Mouse (Mus musculus): ENCODE measurements at regions not wholly inside any gene's neighbourhood (a gene's known extent, or its start where the extent isn't known, plus 50 kb on each side); places are given as distances from the start of the nearest gene placed in this dataset.

DNA sequence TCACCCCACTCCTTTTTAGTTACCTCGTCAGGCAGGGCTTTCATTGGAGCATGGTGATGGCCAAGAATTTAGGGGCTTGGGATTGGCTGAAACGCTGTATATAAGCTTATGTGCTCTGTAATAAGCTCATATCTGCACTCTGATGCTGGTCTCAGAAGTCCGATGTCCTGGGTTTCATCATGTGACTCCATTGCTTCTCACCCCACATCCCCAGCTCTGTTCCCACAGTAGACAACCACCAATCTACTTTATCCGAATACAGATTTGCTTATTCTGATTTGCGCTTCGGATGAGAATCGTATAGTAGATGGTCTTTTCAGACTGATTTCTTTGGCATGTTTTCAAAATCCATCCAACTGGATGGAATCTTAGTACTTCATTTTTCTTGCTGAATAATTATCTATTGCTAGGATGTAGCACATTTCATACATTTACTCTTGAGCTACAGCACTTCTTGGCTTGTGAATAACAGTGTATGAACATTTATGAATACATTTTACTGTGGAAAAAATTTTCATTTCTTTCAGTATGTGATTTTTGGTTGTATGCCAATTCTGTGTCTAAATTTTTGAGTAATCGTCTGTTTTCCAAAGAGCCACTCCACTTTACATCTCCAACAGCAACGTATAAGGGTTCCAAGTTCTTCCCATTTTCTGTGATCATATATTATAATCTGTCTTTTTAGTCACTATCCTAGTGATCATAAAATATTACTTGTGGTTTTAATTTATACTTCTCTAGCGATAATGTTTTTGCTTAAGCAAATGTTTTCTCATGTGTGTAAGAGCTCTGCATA, 185.7 kb downstream of the Hace1 start:
- 61% methylated on average over 10 of the region's 10 CpGs for WGBS
- DNase-seq = no peak
- Histone ChIP-seq H3K4me1 (ENCODE audit: control insufficient read depth, insufficient read depth, low read length) (no peaks in the 10 kb centered on the region), H3K4me3 (replicated peaks; ENCODE audit: insufficient read depth, low read depth, low read length) (no peak overlapping the region), H3K27ac (ENCODE audit: insufficient read depth, low read length) (no peak overlapping the region), H3K27me3 (ENCODE audit: control insufficient read depth, insufficient read depth, low read length) (no peaks in the 10 kb centered on the region)
- no peak for TF ChIP-seq CTCF (IDR thresholded peaks at IDR 0.05; ENCODE audit: borderline replicate concordance, insufficient read depth, low read depth, low read length)
- no peak for TF ChIP-seq POLR2A (IDR thresholded peaks at IDR 0.05; ENCODE audit: borderline replicate concordance, insufficient read depth, low read length)

DNA sequence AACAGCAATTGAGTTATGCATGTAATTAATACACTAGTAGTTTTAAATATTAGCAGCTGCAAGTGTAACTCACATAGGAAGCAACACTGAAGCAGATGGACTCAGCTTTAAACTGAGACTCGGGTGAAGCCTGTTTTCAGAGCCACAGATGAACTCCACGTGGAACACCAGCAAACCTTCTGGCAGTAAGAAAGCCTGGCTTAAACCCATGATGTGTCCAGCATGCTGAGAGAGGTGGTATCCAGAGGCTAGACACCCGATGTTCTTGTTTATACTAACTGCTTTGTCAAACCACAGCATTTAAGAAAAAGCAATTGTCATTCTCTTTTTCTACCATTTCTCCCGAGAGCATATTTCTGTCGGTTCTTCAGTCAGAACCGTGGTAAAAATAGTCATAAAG, 202.1 kb downstream of the Hace1 start:
- no peaks in the 10 kb centered on the region; the same call in 1 of the 2 replicates for H3K27me3 ChIP-seq (ENCODE audit: control insufficient read depth, insufficient read depth, low read length)
- TF ChIP-seq CTCF (IDR thresholded peaks at IDR 0.05; ENCODE audit: borderline replicate concordance, insufficient read depth, low read depth, low read length) (no peak), POLR2A (IDR thresholded peaks at IDR 0.05; ENCODE audit: borderline replicate concordance, insufficient read depth, low read length) (no peak)
- no peak overlapping the region for H3K4me3 ChIP-seq (replicated peaks; ENCODE audit: insufficient read depth, low read depth, low read length)
- H3K4me1 ChIP-seq (ENCODE audit: control insufficient read depth, insufficient read depth, low read length) = no peaks in the 10 kb centered on the region
- 10% methylated on average over 6 of the region's 6 CpGs for WGBS
- no peak overlapping the region for H3K27ac ChIP-seq (ENCODE audit: insufficient read depth, low read length)
- DNase-seq = no peak

DNA sequence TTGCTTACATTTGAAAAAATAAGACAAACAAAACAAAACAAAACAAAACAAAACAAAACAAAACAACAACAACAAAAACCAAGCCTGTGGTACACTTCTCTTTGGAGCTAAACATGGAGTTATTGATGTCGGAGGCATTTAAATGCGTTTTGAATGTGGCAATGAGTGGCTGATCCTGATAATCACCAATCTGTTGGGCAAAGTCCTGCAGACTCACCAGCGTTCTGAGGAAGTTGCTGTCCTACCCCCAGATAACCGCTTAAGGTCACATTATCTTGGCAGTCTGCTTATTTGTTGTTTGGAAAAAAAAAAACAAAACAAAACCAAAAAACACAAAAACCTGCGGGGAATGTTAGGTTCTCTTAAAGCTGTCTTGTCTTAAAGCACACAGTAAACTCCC, 205.4 kb downstream of the Hace1 start:
- no peak for DNase-seq
- H3K27me3 ChIP-seq (ENCODE audit: control insufficient read depth, insufficient read depth, low read length) = no peaks in the 10 kb centered on the region; the same call in 1 of the 2 replicates
- H3K27ac ChIP-seq (ENCODE audit: insufficient read depth, low read length) = no peak overlapping the region
- TF ChIP-seq POLR2A (IDR thresholded peaks at IDR 0.05; ENCODE audit: borderline replicate concordance, insufficient read depth, low read length) (no peak), CTCF (IDR thresholded peaks at IDR 0.05; ENCODE audit: borderline replicate concordance, insufficient read depth, low read depth, low read length) (no peak)
- H3K4me1 ChIP-seq (ENCODE audit: control insufficient read depth, insufficient read depth, low read length) = no peaks in the 10 kb centered on the region
- no peak overlapping the region for H3K4me3 ChIP-seq (replicated peaks; ENCODE audit: insufficient read depth, low read depth, low read length)
- 61% methylated on average over 5 of the region's 5 CpGs for WGBS

DNA sequence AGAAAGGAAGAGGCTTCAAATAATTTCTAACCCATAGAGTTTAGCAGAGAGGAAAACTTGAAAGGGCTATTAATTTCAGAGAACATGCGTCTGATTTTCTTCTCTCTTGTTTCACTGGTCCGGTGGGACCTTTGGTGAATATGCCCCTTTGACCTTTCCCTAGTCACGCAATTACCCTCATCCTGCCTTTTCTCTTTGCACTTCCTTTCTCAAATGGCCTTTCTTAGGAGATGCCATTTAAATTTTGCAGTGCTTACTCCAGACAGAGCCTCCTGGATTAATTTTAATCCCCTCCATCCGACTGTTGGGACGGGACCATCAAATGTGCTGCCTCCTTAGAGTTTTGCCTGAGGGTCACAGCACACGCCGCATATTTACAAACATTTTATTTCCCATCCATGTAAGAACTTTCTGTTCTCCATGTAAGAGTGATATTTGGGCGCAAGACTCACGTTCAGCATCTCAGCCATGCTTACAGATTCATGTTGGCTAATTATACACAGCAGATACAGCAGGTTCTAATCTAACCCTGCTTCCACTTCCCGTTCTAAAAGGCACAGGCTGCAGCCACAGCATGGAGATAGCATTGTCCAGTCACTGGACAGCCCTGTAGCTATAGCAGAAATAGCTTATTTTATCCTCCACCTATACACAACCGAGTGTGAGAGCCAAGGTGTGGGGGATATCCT, 206.0 kb downstream of the Hace1 start:
- DNase-seq = no peak
- WGBS = 40% methylated on average over 11 of the region's 11 CpGs
- Histone ChIP-seq H3K27me3 (ENCODE audit: control insufficient read depth, insufficient read depth, low read length) (no peaks in the 10 kb centered on the region; the same call in 1 of the 2 replicates), H3K4me1 (ENCODE audit: control insufficient read depth, insufficient read depth, low read length) (no peaks in the 10 kb centered on the region), H3K4me3 (replicated peaks; ENCODE audit: insufficient read depth, low read depth, low read length) (no peak overlapping the region), H3K27ac (ENCODE audit: insufficient read depth, low read length) (no peak overlapping the region)
- TF ChIP-seq POLR2A (IDR thresholded peaks at IDR 0.05; ENCODE audit: borderline replicate concordance, insufficient read depth, low read length) (no peak), CTCF (IDR thresholded peaks at IDR 0.05; ENCODE audit: borderline replicate concordance, insufficient read depth, low read depth, low read length) (no peak)

DNA sequence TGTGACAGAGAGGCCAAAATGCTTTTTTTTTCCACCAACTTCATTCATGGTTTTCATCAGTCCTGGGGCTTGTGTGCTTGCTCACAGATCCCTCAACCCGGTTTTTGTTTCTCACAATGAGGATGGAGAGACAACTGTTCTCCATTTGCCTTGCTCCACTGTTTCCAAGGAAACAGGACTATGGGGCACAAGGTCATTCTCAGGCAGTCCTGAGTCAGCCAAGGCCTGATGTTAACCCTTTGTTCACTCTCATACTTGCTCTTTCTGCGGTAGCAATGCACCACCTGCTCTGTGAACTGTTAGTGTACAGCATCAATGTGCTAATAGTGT, 206.5 kb downstream of the Hace1 start:
- no peak overlapping the region for H3K27ac ChIP-seq (ENCODE audit: insufficient read depth, low read length)
- no peak overlapping the region for H3K4me3 ChIP-seq (replicated peaks; ENCODE audit: insufficient read depth, low read depth, low read length)
- H3K4me1 ChIP-seq (ENCODE audit: control insufficient read depth, insufficient read depth, low read length) = no peaks in the 10 kb centered on the region
- no peaks in the 10 kb centered on the region; the same call in 1 of the 2 replicates for H3K27me3 ChIP-seq (ENCODE audit: control insufficient read depth, insufficient read depth, low read length)
- 17% methylated on average over 2 of the region's 2 CpGs for WGBS
- TF ChIP-seq POLR2A (IDR thresholded peaks at IDR 0.05; ENCODE audit: borderline replicate concordance, insufficient read depth, low read length) (no peak), CTCF (IDR thresholded peaks at IDR 0.05; ENCODE audit: borderline replicate concordance, insufficient read depth, low read depth, low read length) (no peak)
- no peak for DNase-seq

DNA sequence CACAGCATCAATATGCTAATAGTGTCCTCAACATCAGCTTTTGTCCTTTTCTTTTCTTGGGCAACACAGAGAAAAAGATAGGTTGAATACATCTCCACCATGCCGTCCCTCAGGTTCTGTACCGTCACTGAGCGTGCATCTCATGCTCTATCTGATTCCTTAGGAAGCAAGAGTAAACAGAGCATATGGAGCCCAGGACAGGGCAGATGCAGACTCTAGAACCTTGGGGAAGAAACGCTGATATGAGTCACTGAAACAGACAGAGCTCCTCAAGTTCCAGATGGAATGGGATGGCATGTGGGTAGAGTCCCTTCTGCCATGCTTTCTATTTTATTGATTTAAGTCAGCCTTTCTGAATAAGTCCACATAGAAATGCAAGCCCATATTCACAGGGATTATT, 206.9 kb downstream of the Hace1 start:
- H3K27ac ChIP-seq (ENCODE audit: insufficient read depth, low read length) = no peak overlapping the region
- H3K27me3 ChIP-seq (ENCODE audit: control insufficient read depth, insufficient read depth, low read length) = no peaks in the 10 kb centered on the region; the same call in 1 of the 2 replicates
- 57% methylated on average over 4 of the region's 4 CpGs for WGBS
- H3K4me1 ChIP-seq (ENCODE audit: control insufficient read depth, insufficient read depth, low read length) = no peaks in the 10 kb centered on the region
- no peak overlapping the region for H3K4me3 ChIP-seq (replicated peaks; ENCODE audit: insufficient read depth, low read depth, low read length)
- TF ChIP-seq CTCF (IDR thresholded peaks at IDR 0.05; ENCODE audit: borderline replicate concordance, insufficient read depth, low read depth, low read length) (no peak), POLR2A (IDR thresholded peaks at IDR 0.05; ENCODE audit: borderline replicate concordance, insufficient read depth, low read length) (no peak)
- no peak for DNase-seq

DNA sequence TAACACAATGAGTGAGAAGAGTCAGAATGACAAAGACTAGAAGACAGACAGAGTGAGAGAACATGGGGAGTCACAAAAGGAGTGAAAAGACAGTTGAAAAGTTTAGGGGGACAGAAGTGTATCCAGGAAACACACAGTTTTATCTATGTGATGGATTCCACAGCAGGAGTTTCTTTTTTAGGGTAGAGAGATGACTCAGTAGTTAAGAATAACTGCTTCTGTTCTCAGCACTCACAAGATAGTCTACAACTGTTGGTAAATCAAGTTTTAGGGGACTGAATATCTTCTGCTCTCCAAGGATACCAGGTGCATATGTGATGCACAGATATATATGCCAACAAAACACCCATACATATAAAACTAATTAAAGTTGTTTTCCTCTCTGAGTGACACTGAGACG, 210.7 kb downstream of the Hace1 start:
- H3K27me3 ChIP-seq (ENCODE audit: control insufficient read depth, insufficient read depth, low read length) = no peaks in the 10 kb centered on the region; the same call in 1 of the 2 replicates
- WGBS = 78% methylated on average over 1 of the region's 1 CpGs
- no peak overlapping the region for H3K4me3 ChIP-seq (replicated peaks; ENCODE audit: insufficient read depth, low read depth, low read length)
- no peaks in the 10 kb centered on the region for H3K4me1 ChIP-seq (ENCODE audit: control insufficient read depth, insufficient read depth, low read length)
- TF ChIP-seq CTCF (IDR thresholded peaks at IDR 0.05; ENCODE audit: borderline replicate concordance, insufficient read depth, low read depth, low read length) = no peak
- no peak for TF ChIP-seq POLR2A (IDR thresholded peaks at IDR 0.05; ENCODE audit: borderline replicate concordance, insufficient read depth, low read length)
- H3K27ac ChIP-seq (ENCODE audit: insufficient read depth, low read length) = no peak overlapping the region
- no peak for DNase-seq

DNA sequence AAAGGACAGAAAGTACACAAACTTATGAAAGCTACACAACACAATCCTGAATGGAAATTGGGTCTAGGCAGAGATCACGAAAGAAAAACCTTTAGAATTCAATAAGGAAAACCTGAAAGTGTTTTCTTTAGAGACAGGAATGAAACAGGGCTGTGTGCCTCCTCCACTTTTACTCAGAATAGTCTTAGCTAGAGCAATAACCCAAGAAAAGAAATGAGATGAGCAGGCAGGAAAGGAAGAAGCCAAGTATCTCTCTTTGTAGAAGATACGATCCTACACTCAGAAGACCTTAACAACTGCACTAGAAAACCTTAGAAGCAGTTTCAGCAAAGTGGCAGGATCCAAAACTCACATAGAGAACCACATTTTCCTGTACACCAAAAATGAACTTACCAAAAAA, 218.0 kb downstream of the Hace1 start:
- no peaks in the 10 kb centered on the region for H3K4me1 ChIP-seq (ENCODE audit: control insufficient read depth, insufficient read depth, low read length)
- no peak for DNase-seq
- no peak overlapping the region for H3K4me3 ChIP-seq (replicated peaks; ENCODE audit: insufficient read depth, low read depth, low read length)
- WGBS = 87% methylated on average over 2 of the region's 2 CpGs
- no peaks in the 10 kb centered on the region for H3K27me3 ChIP-seq (ENCODE audit: control insufficient read depth, insufficient read depth, low read length)
- H3K27ac ChIP-seq (ENCODE audit: insufficient read depth, low read length) = no peak overlapping the region
- TF ChIP-seq POLR2A (IDR thresholded peaks at IDR 0.05; ENCODE audit: borderline replicate concordance, insufficient read depth, low read length) = no peak
- no peak for TF ChIP-seq CTCF (IDR thresholded peaks at IDR 0.05; ENCODE audit: borderline replicate concordance, insufficient read depth, low read depth, low read length)
